Mouse (Mus musculus) lung, embryonic 14.5 days (tissue): ENCODE data around the gene Ctnna2. TPM values are rescaled to one million over a fixed set of nuclear protein-coding genes. Genes with fewer than 3 reads are reported as not detected.

ENCODE experiments used
- ATAC-seq: fragments of 200-750 bp; cut with Nextera tagmentation; 2 replicates; pipeline ENCODE4 v1.8.0; 2017; ENCODE audit warnings: mild to moderate bottlenecking, moderate TSS enrichment, moderate library complexity; ENCODE audit not compliant: insufficient read depth
- DNase-seq: peaks from one replicate; pipeline ENCODE4 v3.0.0-alpha.2; 2015
- H3K27ac ChIP-seq: fragments of 300-500 bp; sonication (generic); 2 replicates; pipeline ENCODE4 v1.5.1; 2014; ENCODE audit warnings: low read depth, mild to moderate bottlenecking, moderate library complexity
- H3K27me3 ChIP-seq: fragments of 300-500 bp; sonication (generic); 2 replicates; pipeline ENCODE4 v1.6.1; 2014; ENCODE audit warnings: low read length, control low read depth; ENCODE audit not compliant: insufficient read depth
- H3K36me3 ChIP-seq: fragments of 300-500 bp; sonication (generic); 2 replicates; pipeline ENCODE4 v1.6.1; 2014; ENCODE audit warnings: control low read depth; ENCODE audit not compliant: insufficient read depth
- H3K4me1 ChIP-seq: fragments of 300-500 bp; sonication (generic); 2 replicates; pipeline ENCODE4 v1.6.1; 2014; ENCODE audit warnings: antibody characterized with exemption, control low read depth; ENCODE audit not compliant: insufficient read depth
- H3K4me2 ChIP-seq: fragments of 300-500 bp; sonication (generic); 2 replicates; pipeline ENCODE4 v1.6.1; 2014; ENCODE audit warnings: mild to moderate bottlenecking
- H3K4me3 ChIP-seq: fragments of 300-500 bp; sonication (generic); 2 replicates; pipeline ENCODE4 v1.5.1; 2014; ENCODE audit warnings: low read depth, low read length
- H3K9ac ChIP-seq: fragments of 300-500 bp; sonication (generic); 2 replicates; pipeline ENCODE4 v1.6.1; 2014
- H3K9me3 ChIP-seq: fragments of 300-500 bp; sonication (generic); 2 replicates; pipeline ENCODE4 v1.6.1; 2016; ENCODE audit warnings: low read depth, low read length, control low read depth
- CTCF ChIP-seq: IDR thresholded peaks from 2 replicates; pipeline ENCODE4 v1.5.1; 2016; ENCODE audit warnings: antibody characterized with exemption, low read depth
- WGBS: fragments of 180-500 bp; shearing (Covaris S2); extraction: QIAGEN DNeasy Blood & Tissue Kit; methylation state at CpG from one replicate; pipeline ENCODE4 v1.1.7; 2014; 5-methylcytosine and 5-hydroxymethylcytosine counted together
- polyA plus RNA-seq: library from polyadenylated mRNA; unstranded; fragments of >200 nt; fragmentation: Nextera tagmentation; extraction: Ambion mirVana; gene quantifications from 2 replicates; pipeline ENCODE4 v1.2.1, GENCODE M21; 2014

The Ctnna2 gene
- polyA plus RNA-seq, 1 experiment from 2014 or later: 4.4 TPM

DNA sequence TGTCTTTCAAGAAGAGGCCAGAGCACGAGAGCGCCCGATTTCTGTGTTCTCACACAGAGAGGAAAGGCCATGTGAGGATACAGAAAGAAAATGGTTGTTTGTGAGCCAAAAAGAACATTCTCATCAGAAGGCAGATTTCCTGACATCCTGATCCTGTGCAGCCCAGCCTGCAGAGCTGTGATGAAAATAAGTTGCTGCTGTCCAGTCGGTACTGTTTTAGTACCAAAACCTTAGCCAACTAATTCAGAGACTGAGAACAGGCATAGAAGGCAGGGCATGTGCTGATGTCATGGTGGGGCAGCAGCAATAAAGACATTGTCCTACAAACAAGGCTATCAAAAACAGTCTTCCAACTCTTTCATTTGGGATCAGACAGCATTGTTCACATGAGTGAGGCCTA, 549.1 kb downstream of the Ctnna2 start:
- ATAC-seq: no peak
- DNase-seq: peak; percentile 4
- Histone ChIP-seq H3K4me1 (no peaks in the 10 kb centered on the region), H3K36me3 (no peaks in the 10 kb centered on the region), H3K9ac (no peak overlapping the region), H3K4me3 (no peak overlapping the region), H3K9me3 (no peaks in the 10 kb centered on the region), H3K4me2 (no peak overlapping the region), H3K27me3 (no peaks in the 10 kb centered on the region), H3K27ac (no peak overlapping the region)
- TF ChIP-seq CTCF: no peak
- WGBS: 71% methylated on average over 4 of the region's 4 CpGs

DNA sequence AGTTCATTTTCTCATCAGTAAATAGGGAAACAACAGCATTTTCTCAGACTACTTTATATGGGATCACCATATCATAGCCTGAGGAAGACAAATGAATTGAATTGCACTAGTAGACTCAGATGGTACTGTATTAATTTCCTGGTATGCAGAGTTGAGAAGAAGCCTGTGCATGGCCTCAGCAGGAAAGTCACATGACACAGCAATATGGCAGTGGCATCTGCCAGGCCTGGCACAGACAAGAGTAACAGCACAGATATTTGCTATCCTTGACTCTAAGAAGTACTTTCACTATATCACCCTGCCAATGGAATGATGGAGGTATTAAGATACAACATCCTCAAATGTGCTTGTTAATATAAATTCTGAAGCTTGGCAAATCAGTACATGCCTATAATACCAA, 553.8 kb downstream of the Ctnna2 start:
- ATAC-seq: no peak

DNA sequence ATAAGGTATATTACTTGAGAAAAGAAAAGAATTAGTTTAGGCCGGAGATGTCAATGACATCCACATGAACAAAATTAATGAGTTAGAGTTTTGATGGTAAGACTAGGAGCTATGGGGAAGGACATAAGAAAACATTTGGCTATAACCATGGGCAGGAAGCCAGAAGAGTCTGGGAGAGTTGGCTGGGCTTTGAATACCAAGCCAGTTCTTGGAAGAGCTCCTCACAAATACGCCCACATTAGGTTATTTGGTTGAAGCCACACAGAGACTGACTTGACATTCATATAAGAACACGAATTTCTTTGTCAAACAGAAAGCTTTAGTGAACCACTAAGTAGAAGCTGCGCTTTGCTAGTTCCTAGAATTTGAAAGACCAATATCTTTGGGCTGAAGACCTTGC, 554.7 kb downstream of the Ctnna2 start:
- Histone ChIP-seq H3K27ac (no peak overlapping the region), H3K9me3 (no peaks in the 10 kb centered on the region), H3K9ac (no peak overlapping the region), H3K4me1 (no peaks in the 10 kb centered on the region), H3K36me3 (no peaks in the 10 kb centered on the region), H3K4me3 (no peak overlapping the region), H3K27me3 (no peaks in the 10 kb centered on the region), H3K4me2 (no peak overlapping the region)
- 74% methylated on average over 4 of the region's 4 CpGs for WGBS
- ATAC-seq (no peak), DNase-seq (peak; percentile 44)
- TF ChIP-seq CTCF: no peak

More for the DNA sequence above, 553.8 kb downstream of the Ctnna2 start:
- no peak for TF ChIP-seq CTCF
- no peak overlapping the region for H3K4me3 ChIP-seq
- H3K27ac ChIP-seq: no peak overlapping the region
- H3K4me2 ChIP-seq: no peak overlapping the region
- no peaks in the 10 kb centered on the region for H3K9me3 ChIP-seq
- H3K27me3 ChIP-seq: no peaks in the 10 kb centered on the region
- no peak overlapping the region for H3K9ac ChIP-seq
- no peaks in the 10 kb centered on the region for H3K36me3 ChIP-seq
- no peak for DNase-seq
- no peaks in the 10 kb centered on the region for H3K4me1 ChIP-seq

DNA sequence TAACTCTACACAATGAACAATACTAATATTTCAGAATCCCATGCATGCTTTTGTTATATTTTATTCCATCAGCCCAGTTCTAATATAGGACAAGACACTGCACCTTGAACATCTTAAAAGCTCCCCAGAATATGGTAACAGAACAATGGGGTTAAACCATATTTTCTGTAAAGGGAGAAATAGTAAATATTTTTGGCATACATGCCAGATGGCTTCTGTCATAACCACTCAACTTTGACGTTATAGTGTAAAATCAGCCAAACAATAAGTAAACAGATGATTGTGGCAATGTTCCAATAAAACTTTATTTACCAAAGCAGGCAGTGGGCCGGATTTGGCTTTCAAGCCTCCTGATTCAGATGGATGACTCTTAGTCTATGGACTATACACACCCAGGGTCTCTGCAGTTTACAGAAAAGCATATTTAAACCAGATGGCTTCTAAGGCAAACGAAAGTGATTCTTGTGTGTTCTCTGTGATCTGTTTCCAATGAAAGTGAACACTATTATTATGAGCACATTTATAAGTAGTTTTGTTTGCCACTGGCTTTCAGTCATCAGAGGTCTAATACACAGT, 557.8 kb downstream of the Ctnna2 start:
- Histone ChIP-seq H3K9me3 (no peaks in the 10 kb centered on the region), H3K36me3 (no peaks in the 10 kb centered on the region), H3K4me3 (no peak overlapping the region), H3K4me2 (no peak overlapping the region), H3K27me3 (no peaks in the 10 kb centered on the region), H3K4me1 (no peaks in the 10 kb centered on the region), H3K9ac (no peak overlapping the region), H3K27ac (no peak overlapping the region)
- TF ChIP-seq CTCF: no peak
- 29% methylated on average over 3 of the region's 3 CpGs for WGBS
- DNase-seq (peak; percentile 93), ATAC-seq (peak; percentile 97)

DNA sequence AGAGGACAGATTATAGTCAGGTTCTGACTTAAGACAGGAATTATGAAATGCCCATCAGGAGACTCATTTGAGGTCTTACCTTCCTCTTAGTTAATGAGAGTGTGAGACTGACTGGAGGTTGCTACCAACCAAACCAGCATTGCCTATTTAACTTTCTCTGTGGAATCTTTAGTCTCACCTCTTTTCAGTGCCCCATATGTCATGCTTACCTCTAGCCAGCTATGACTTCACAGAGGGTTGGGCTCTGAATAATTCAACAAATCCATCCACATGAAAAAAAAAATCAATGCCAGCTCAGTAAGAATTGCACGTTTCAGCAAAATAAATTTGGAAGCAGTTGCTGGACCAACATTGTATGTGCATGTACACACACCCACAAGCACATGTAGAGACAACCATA, 562.5 kb downstream of the Ctnna2 start:
- Histone ChIP-seq H3K27me3 (no peaks in the 10 kb centered on the region), H3K4me2 (no peak overlapping the region), H3K9ac (no peak overlapping the region), H3K4me1 (no peaks in the 10 kb centered on the region), H3K9me3 (no peaks in the 10 kb centered on the region), H3K4me3 (no peak overlapping the region), H3K27ac (no peak overlapping the region), H3K36me3 (no peaks in the 10 kb centered on the region)
- DNase-seq (no peak), ATAC-seq (no peak)
- WGBS: 62% methylated on average over 1 of the region's 1 CpGs
- TF ChIP-seq CTCF: no peak

DNA sequence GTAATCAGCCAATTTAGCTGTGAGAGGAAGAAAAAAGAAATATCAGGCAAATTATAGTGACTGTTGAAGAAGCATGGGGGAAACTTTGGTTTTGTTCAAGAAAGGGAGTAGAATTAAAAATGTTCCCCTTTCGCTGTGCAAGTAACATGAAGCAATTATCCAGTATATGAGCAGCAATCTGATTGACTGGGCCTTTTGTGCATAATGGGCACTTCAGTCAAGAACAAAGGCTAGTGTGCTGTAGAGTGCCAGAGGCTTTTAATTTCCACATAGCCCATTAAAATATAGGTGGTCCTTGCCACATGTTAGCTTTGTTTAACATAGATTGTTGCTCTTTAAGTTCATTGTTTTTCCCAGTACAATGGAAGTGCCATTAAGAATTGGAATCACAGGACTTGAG, 566.0 kb downstream of the Ctnna2 start:
- H3K4me2 ChIP-seq: no peak overlapping the region
- H3K36me3 ChIP-seq: no peaks in the 10 kb centered on the region
- no peak overlapping the region for H3K9ac ChIP-seq
- DNase-seq: no peak
- H3K9me3 ChIP-seq: no peaks in the 10 kb centered on the region
- TF ChIP-seq CTCF: no peak
- no peak for ATAC-seq
- H3K4me1 ChIP-seq: no peaks in the 10 kb centered on the region
- H3K27me3 ChIP-seq: no peaks in the 10 kb centered on the region
- no peak overlapping the region for H3K4me3 ChIP-seq
- no peak overlapping the region for H3K27ac ChIP-seq
- WGBS: 90% methylated on average over 1 of the region's 1 CpGs

DNA sequence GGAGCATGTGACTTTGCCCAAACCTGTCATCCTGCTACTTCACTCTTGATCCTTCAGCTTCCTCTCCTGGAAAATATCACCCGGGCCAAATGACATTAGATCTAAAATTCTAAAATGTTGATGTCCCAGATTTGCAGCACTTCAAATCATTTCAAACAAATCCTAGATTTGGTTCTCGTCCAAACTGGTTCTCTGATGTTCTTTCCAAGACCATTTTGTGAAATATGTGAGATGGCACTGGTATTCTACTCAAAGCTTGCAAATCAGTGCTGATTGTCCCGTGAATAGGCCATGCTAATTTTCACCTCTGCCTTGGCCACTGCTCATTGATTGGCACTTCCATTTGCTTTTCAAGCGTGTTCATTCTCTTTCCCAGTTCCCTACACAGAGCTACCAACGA, 571.0 kb downstream of the Ctnna2 start:
- ATAC-seq (no peak), DNase-seq (peak; percentile 17)
- Histone ChIP-seq H3K9me3 (no peaks in the 10 kb centered on the region), H3K4me3 (no peak overlapping the region), H3K36me3 (no peaks in the 10 kb centered on the region), H3K4me2 (no peak overlapping the region), H3K27ac (no peak overlapping the region), H3K4me1 (no peaks in the 10 kb centered on the region), H3K9ac (no peak overlapping the region), H3K27me3 (no peaks in the 10 kb centered on the region)
- TF ChIP-seq CTCF: no peak
- 59% methylated on average over 5 of the region's 5 CpGs for WGBS

DNA sequence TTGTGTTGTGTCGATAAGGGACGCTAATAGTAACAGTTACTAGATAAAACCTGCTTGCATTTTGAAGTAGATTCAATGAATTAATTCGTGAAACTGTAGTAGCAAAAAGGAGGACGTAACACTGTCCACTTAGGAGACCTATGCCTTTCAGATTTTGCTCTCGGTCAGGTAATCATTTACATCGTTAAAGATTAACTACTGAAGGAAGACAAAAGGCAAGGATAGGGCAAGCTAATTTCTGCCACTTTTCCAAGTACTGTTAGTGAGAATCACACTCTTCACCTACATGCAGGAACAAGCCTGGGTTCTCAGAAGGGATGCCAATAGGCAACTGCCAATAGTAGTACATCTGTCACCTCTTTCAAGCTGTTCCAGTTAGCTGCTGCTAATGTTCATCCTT, 578.7 kb downstream of the Ctnna2 start:
- H3K27ac ChIP-seq: no peak overlapping the region
- no peaks in the 10 kb centered on the region for H3K4me1 ChIP-seq
- TF ChIP-seq CTCF: no peak
- ATAC-seq (no peak), DNase-seq (no peak)
- H3K27me3 ChIP-seq: no peaks in the 10 kb centered on the region
- no peak overlapping the region for H3K4me3 ChIP-seq
- no peak overlapping the region for H3K9ac ChIP-seq
- WGBS: 83% methylated on average over 6 of the region's 6 CpGs
- H3K36me3 ChIP-seq: no peaks in the 10 kb centered on the region
- H3K4me2 ChIP-seq: no peak overlapping the region
- H3K9me3 ChIP-seq: no peaks in the 10 kb centered on the region
